ENCODE assay signal across 13 mouse cellular contexts in the genomic region with DNA sequence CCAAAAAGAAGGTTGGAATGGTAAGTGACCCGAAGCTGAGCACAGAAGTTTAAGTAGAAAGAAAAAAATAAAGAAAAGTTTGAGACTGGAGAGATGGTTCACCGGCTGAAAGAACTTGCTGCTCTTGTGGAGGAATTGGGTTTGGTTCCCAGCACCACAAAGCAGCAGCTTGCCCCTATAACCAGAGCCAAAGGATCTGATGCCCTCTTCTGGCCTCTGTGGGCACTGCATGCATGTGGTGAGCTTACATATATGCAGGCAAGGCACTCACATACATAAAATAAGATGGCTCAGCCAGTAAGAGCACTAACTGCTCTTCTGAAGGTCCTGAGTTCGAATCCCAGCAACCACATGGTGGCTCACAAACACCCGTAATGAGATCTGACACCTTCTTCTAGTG. TPM values are rescaled to one million over a fixed set of nuclear protein-coding genes. Genes with fewer than 3 reads are reported as not detected.
A peak's percentile ranks its signal among the peaks of the same experiment; 100 is the strongest.
DNase-seq lines count a peak whose midpoint lies in the region; ATAC-seq and TF ChIP-seq lines count a peak whose summit lies in the region.
"Had no signal": no experiment of that assay in that cellular context is flagged by ENCODE, and none has a peak within 500 bp of the region (broad histone marks: within the 10 kb centered on the region; RNA-seq: fewer than 3 reads in every experiment).

No protein-coding gene starts in this region.

- no peaks in the 10 kb centered on the region for H3K9me3 ChIP-seq in kidney, postnatal 0 days (replicated peaks; ENCODE audit: low read length)
- no peaks in the 10 kb centered on the region for H3K9me3 ChIP-seq in stomach, postnatal 0 days (ENCODE audit: control insufficient read depth, low read length)
- H3K9me3 ChIP-seq in hindbrain, embryonic 12.5 days (replicated peaks): no peaks in the 10 kb centered on the region

- 94% methylated on average over 4 of the region's 4 CpGs for WGBS in kidney, postnatal 0 days
- over 99% methylated on average over 4 of the region's 4 CpGs for WGBS in stomach, postnatal 0 days
- 96% methylated on average over 4 of the region's 4 CpGs for WGBS in hindbrain, embryonic 12.5 days

- H3K36me3 ChIP-seq in kidney, postnatal 0 days (ENCODE audit: insufficient read depth, low read length): no peaks in the 10 kb centered on the region
- H3K36me3 ChIP-seq in stomach, postnatal 0 days (ENCODE audit: control insufficient read depth, insufficient read depth, low read length): no peaks in the 10 kb centered on the region
- peaks cover 4% of the 10 kb centered on the region for H3K36me3 ChIP-seq in hindbrain, embryonic 12.5 days

- H3K4me1 ChIP-seq in kidney, postnatal 0 days (replicated peaks; ENCODE audit: insufficient read depth, low read length): peaks cover 7% of the 10 kb centered on the region; the same call in 1 of the 2 replicates
- no peaks in the 10 kb centered on the region for H3K4me1 ChIP-seq in stomach, postnatal 0 days (replicated peaks; ENCODE audit: control insufficient read depth, insufficient read depth)
- peaks cover 7% of the 10 kb centered on the region for H3K4me1 ChIP-seq in hindbrain, embryonic 12.5 days

- no peak for ATAC-seq in kidney, postnatal 0 days (replicated peaks; ENCODE audit: low FRiP score, low read depth)
- no peak for ATAC-seq in stomach, postnatal 0 days (ENCODE audit: low FRiP score, low TSS enrichment)
- no peak for ATAC-seq in megakaryocyte, adult 5-6 weeks (ENCODE audit: poor library complexity, severe bottlenecking)
- no peak for ATAC-seq in hindbrain, embryonic 12.5 days (ENCODE audit: low FRiP score)

- H3K27ac ChIP-seq in kidney, postnatal 0 days: no peak overlapping the region
- no peak overlapping the region for H3K27ac ChIP-seq in stomach, postnatal 0 days (replicated peaks)
- no peak overlapping the region for H3K27ac ChIP-seq in hindbrain, embryonic 12.5 days

- no peaks in the 10 kb centered on the region for H3K27me3 ChIP-seq in kidney, postnatal 0 days (ENCODE audit: insufficient read depth, low read length)
- H3K27me3 ChIP-seq in stomach, postnatal 0 days (ENCODE audit: control insufficient read depth, insufficient read depth, low read length): no peaks in the 10 kb centered on the region
- H3K27me3 ChIP-seq in hindbrain, embryonic 12.5 days: no peaks in the 10 kb centered on the region

- TF ChIP-seq CTCF in kidney, postnatal 0 days (IDR thresholded peaks at IDR 0.05; ENCODE audit: low read depth): peak; percentile 30; the same call in 1 of the 2 replicates
- peak; percentile 41; the same call in 1 of the 2 replicates for TF ChIP-seq CTCF in stomach, postnatal 0 days (IDR thresholded peaks at IDR 0.05; ENCODE audit: low read depth)

- TF ChIP-seq EP300 in stomach, postnatal 0 days (optimal IDR thresholded peaks at IDR 0.05): no peak

- no peak overlapping the region for H3K4me2 ChIP-seq in kidney, postnatal 0 days (ENCODE audit: low read length)
- no peak overlapping the region for H3K4me2 ChIP-seq in stomach, postnatal 0 days (replicated peaks; ENCODE audit: low read depth)
- H3K4me2 ChIP-seq in hindbrain, embryonic 12.5 days (replicated peaks): no peak overlapping the region

- no peak overlapping the region for H3K4me3 ChIP-seq in kidney, postnatal 0 days (replicated peaks; ENCODE audit: low read depth, low read length)
- no peak overlapping the region for H3K4me3 ChIP-seq in stomach, postnatal 0 days (ENCODE audit: low read depth, low read length)
- no peak overlapping the region for H3K4me3 ChIP-seq in hindbrain, embryonic 12.5 days

- no peak overlapping the region for H3K9ac ChIP-seq in kidney, postnatal 0 days (ENCODE audit: low read depth, low read length)
- H3K9ac ChIP-seq in stomach, postnatal 0 days (ENCODE audit: low read length): no peak overlapping the region
- H3K9ac ChIP-seq in hindbrain, embryonic 12.5 days: no peak overlapping the region

- DNase-seq in kidney, postnatal 0 days (ENCODE audit: low spot score): no peak
- no peak for DNase-seq in kidney, postnatal 25 days
- DNase-seq in thymus, postnatal 0 days (ENCODE audit: low spot score): peak; percentile 13
- no peak for DNase-seq in thymus, postnatal 10 days (ENCODE audit: low spot score in 2 of 2)
- DNase-seq in R1 (ENCODE audit: low read depth, low spot score): peak; percentile 96
- no peak for DNase-seq in stomach, postnatal 0 days (ENCODE audit: low spot score)
- DNase-seq: heart, adult 18-20 months; heart, postnatal 14 days; layer of hippocampus, postnatal 36 days; right cerebral cortex, postnatal 14 days had no signal

RNA-seq across cellular contexts. Expression of a gene that starts 7.6 kb away (rescaled TPM):
- 5.7 and 5.8 TPM in 2 replicates for polyA plus RNA-seq in kidney, postnatal 0 days (2015; fragmentation: Nextera tagmentation; extraction: Ambion mirVana)
- 1.3 and 1.4 TPM in 2 replicates for polyA plus RNA-seq in thymus, postnatal 0 days (2015; fragmentation: Nextera tagmentation; extraction: Ambion mirVana)
- polyA plus RNA-seq in stomach, postnatal 0 days (2015; fragmentation: Nextera tagmentation; extraction: Ambion mirVana): 12.4 and 13.1 TPM in 2 replicates
- 0.07 TPM in 1 of 2 replicates, not detected in the other for total RNA-seq in megakaryocyte, adult 5-6 weeks (2015)
- total RNA-seq in megakaryocyte, adult 5-6 weeks (2017): not detected in 2 replicates
- 28.9 and 32.2 TPM in 2 replicates for polyA plus RNA-seq in hindbrain, embryonic 12.5 days (2016; fragmentation: Nextera tagmentation; extraction: Ambion mirVana)
- total RNA-seq: monocyte, adult 5-6 weeks had no signal

RNA-seq across cellular contexts. Expression of a gene that starts 21.7 kb away (rescaled TPM):
- polyA plus RNA-seq in kidney, postnatal 0 days (2015; fragmentation: Nextera tagmentation; extraction: Ambion mirVana): 18.7 and 21.5 TPM in 2 replicates
- 22.0 and 22.5 TPM in 2 replicates for polyA plus RNA-seq in thymus, postnatal 0 days (2015; fragmentation: Nextera tagmentation; extraction: Ambion mirVana)
- 5.3 and 5.7 TPM in 2 replicates for polyA plus RNA-seq in stomach, postnatal 0 days (2015; fragmentation: Nextera tagmentation; extraction: Ambion mirVana)
- 29.5 and 36.3 TPM in 2 replicates for total RNA-seq in megakaryocyte, adult 5-6 weeks (2015)
- 37.9 and 50.2 TPM in 2 replicates for total RNA-seq in megakaryocyte, adult 5-6 weeks (2017)
- 20.9 and 21.0 TPM in 2 replicates for polyA plus RNA-seq in hindbrain, embryonic 12.5 days (2016; fragmentation: Nextera tagmentation; extraction: Ambion mirVana)

RNA-seq across cellular contexts. Expression of a gene that starts 33.5 kb away (rescaled TPM):
- 168 and 170 TPM in 2 replicates for polyA plus RNA-seq in kidney, postnatal 0 days (2015; fragmentation: Nextera tagmentation; extraction: Ambion mirVana)
- polyA plus RNA-seq in thymus, postnatal 0 days (2015; fragmentation: Nextera tagmentation; extraction: Ambion mirVana): 155 and 165 TPM in 2 replicates
- polyA plus RNA-seq in stomach, postnatal 0 days (2015; fragmentation: Nextera tagmentation; extraction: Ambion mirVana): 133 and 146 TPM in 2 replicates
- total RNA-seq in megakaryocyte, adult 5-6 weeks (2015): 68.3 and 86.8 TPM in 2 replicates
- total RNA-seq in megakaryocyte, adult 5-6 weeks (2017): 187 and 329 TPM in 2 replicates
- 212 and 231 TPM in 2 replicates for polyA plus RNA-seq in hindbrain, embryonic 12.5 days (2016; fragmentation: Nextera tagmentation; extraction: Ambion mirVana)

Comparison
In these comparisons a context has a peak if more than half of its experiments do, and no peak if none do; other contexts are left out.
1. DNase-seq: peak in thymus, postnatal 0 days (single experiment) and R1 (single experiment); none in kidney, postnatal 0 days (single experiment), kidney, postnatal 25 days (0 of 2), thymus, postnatal 10 days (0 of 2) and stomach, postnatal 0 days (single experiment).